Mouse (Mus musculus) heart, postnatal 10 days (tissue): ENCODE results near the gene Paxip1. TPM values are rescaled to one million over a fixed set of nuclear protein-coding genes. Genes with fewer than 3 reads are reported as not detected.
A peak's percentile ranks its signal among the peaks of the same experiment; 100 is the strongest.

ENCODE experiments used
- DNase-seq, 2 experiments: peaks; one replicate each; pipeline ENCODE4 v3.0.0; 2021
- intact Hi-C: fragments of 180-260 bp; cut with DNase I; formaldehyde crosslinking; loops from one replicate; pipeline ENCODE4 v1.15.1; 2025
- total RNA-seq, 2 experiments: library from RNA; stranded (reverse); gene quantifications; 2 replicates each; pipeline ENCODE4 v1.2.3; 2021

The Paxip1 gene
- 10 to 100 TPM; 20.3 to 20.4 TPM for total RNA-seq

DNA sequence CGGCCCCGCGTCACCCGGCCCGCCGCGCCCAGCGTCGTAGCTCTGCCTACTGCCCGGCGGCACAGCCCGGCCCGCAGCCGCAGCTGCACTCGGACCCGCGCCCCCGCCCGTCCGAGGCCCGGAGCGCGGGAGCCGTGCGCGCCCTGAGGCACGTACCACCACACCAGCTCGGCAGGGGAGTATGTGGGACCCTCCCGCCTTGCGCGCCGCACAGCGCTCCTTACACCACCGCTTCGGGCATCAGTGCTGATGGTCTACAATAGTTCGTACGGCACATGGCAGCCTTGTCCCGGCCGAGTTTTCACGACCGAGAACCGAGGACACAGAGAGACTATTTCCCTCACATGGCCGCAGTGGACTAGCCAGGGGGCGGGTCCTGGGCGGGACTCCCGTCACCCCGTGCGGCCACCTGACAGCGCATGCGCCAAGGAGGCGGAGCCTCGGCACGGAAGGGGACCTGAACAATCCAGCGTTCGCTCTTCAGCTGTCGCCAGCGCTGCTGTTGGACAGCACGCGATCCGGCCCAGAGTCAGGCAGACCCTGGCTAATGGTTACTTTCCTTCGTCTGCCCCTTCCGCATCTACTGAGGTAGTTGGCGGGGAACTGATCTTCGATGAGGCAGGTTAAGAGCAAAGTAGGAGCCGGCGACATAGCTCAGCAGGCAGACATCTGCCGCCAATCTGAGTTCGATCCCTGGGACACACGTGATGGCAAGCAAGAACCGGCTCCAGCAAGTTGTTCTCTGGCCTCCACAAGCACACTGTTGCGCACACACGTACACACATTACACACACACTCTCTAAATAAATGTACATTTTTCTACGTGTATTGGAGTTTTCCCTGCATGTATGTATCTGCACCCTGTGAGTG is at the start of gene Paxip1:
Gene Paxip1, minus strand, starts transcription at position 389 of the 870 bp plus-strand sequence.
- intact Hi-C loops, result loop anchor here (5.0 kb wide), 1 partner anchor 301 kb away; no protein-coding TSS in a partner anchor
- peak; percentile 98 for DNase-seq

DNA sequence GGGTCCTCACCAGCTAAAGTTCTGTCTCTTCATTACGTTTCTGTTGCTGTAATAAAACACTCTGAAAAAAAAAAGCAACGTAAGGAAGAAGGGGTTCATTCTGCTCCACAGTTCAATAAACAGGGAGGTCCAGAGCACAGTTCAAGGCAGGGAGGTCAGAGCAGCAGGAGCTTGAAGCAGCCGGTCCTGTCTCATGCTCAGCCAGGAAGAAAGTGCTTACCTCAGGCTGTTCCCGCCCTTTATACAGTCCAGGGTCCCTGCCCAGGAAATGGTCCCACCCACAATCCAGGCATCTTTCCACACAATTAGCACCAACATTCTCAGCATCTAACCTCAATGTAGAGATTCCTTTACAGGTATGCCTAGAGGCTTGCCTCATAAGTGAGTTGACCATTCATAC is 46.6 kb upstream of the Paxip1 start:
- intact Hi-C loops, result no loop called here

DNA sequence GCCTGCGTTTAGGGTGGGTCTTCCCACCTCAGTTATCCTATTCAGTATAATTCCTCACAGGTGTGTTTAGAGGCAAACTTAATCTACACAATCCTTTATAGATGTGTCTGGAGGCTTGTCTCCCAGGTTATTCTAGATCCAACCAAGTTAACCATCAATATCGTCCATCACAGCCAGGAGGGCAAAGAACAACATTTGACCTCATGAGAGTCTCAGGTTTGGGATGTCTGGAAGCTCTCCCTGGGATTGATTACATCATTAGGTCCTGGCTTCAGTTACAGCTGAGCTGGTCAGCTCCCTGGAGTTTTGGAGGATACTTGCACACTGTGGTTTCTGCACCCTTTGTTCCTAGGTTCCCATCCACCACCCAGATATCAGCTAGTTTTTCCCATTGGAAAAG is 43.6 kb upstream of the Paxip1 start:
- DNase-seq, result no peak
- intact Hi-C loops, result no loop called here

More for the DNA sequence above, 46.6 kb upstream of the Paxip1 start:
- DNase-seq, result no peak

DNA sequence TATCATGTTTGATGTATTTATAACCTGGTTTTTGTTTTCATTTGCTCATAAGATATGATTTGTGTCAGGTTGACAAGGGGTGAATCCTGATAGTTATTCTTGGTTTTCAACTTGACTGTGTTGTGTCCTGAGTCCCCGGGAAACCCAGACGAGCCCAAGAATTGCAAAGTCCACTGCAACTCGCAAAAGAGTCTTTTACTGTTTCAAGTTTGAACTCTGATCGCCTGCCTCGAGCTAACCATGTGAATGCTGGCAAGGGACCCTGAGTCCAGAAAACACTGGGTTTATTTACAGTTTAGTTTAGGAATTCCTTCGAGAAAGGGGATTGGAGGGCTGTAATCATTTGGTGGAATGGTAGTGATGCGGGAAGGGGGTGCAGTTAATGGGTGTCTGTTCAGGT is 36.5 kb upstream of the Paxip1 start:
- DNase-seq, result no peak
- intact Hi-C loops, result no loop called here

DNA sequence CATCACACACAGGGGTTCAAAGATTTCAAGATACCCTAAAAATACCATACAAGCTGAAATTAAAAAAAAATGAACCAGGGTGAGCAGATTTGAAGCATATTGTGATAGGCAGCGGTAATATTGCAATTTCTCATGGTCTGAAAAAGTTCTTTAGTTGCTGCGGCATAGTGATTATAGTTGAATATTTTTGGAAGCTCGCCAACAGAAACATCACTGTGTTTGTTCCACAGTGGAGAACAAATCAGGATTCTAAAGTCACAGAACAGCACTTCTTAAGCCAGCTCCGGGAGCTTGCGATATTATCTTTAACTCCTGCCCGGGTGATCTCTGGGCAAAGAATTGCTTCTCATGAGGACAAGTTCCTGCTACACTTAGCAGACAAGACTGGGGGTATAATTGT is 29.7 kb upstream of the Paxip1 start:
- intact Hi-C loops, result no loop called here
- DNase-seq, result peak in 1 of 2 experiments; percentile 2

DNA sequence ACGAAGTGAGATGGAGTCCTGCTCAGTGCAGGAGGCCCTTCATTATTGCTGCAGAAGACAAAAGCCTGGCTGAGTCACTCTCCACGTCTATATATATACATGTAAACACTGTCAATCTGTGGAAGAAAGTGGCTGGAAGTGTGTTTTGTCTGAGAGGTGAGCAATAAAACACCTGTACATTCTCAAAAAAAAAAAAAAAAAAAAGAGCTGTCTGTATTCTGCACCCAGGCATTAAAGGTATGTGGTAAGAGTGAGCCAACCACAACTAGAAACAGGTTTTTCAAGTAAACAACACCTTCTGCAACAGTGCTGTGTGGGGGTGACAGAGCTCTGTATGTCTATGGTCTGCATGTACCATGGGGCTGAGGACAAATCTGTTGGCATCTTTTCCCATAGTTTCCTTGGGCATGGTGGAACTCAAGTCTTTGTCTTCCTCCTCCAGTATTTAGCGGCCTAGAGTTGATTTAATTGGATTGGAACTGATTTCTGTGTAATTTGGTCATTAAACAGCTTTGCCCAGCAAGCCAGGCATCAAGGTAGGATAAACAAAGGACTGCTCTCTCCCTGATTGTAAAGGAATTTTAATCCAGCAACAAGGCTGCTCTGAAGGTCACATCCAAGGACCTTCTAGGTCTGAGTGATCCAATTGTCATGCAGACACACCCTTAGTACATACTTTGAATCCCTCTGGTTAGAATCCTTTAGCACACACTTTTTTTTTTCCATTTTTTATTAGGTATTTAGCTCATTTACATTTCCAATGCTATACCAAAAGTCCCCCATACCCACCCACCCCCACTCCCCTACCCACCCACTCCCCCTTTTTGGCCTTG is 27.6 kb upstream of the Paxip1 start:
- DNase-seq, result no peak
- intact Hi-C loops, result no loop called here

DNA sequence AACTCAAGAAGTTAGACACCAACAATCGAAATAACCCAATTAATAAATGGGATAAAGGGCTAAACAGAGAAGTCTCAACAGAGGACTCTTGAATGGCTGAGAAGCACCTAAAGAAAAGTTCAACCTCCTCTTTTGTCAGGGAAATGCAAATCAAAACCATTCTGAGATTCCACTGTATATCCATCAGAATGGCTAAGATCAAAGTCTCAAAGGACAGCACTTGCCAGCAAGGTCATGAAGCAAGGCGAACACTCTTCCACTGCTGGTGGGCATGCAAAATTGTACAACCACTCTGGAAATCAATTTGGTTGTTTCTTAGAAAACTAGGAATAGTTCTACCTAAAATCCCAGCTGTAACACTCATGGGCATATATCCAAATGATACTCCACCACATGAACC is 22.8 kb upstream of the Paxip1 start:
- intact Hi-C loops, result no loop called here

DNA sequence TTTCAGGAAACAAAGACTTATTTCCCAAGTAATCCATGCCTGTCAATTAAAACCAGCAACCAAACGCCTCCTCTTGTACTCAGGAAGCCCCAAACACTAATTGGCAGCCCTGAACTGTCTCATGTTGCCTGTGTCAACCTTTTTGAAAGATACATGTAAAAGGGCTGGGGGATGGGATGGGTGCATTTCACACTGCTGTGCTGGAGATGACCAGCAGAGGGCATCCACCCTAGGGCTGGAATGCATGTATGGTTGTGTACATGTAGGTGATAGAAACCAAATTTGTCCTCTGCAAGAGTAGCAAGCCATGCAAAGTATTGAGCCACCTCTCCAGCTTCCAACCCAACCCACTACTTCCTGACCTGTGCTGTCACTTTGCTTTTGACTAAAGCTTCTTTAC is 2.4 kb upstream of the Paxip1 start:
- intact Hi-C loops, result loop anchor here (5.0 kb wide), 1 partner anchor 298 kb away; no protein-coding TSS in a partner anchor

More for the DNA sequence above, 22.8 kb upstream of the Paxip1 start:
- DNase-seq, result no peak

DNA sequence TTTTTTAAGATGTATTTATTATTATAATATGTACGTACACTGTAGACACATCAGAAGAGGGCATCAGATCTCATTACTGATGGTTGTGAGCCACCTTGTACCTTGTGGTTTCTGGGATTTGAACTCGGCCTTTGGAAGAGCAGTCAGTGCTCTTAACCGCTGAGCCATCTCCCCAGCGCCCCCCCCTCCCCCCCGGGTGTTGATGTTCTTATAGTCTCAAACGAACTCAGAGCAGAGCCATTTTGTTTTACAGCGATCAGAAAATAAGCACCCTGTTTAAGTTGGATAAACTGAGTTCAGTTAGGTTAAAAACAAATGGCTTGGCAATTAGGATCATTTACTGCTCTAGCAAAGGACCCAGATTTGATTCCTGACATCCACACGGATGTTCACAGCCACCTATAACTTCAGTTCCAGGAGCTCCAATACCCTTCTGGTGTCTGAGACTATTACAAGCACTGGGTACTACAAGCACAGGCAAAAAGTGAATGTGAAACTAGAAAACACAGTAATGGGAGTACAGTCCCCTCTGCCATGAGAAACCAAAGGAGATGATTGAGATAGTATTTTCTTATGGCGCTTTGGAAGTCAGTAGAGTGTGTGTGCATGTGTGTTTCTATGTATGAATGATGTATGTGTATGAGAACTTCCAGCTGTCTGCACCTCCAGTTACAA is 1.2 kb upstream of the Paxip1 start:
- intact Hi-C loops, result loop anchor here (5.0 kb wide), 1 partner anchor 300 kb away; no protein-coding TSS in a partner anchor
- no peak for DNase-seq

More for the DNA sequence above, 2.4 kb upstream of the Paxip1 start:
- peak; percentile 67 to 77 for DNase-seq

DNA sequence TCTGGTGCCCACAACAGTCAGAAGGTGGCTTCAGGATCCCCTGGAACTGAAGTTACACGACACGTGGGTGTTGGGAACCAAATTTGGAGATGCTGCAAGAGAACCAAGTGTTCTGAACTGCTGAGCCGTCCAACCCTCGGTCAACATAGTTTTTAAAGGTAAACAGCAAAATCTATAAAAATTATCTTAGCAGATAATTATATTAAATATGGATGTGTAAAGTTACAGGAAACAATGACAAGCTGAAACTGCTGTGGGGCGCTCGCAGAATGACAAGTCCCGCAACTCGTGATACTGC is 631 bp upstream of the Paxip1 start:
- DNase-seq, result no peak
- intact Hi-C loops, result loop anchor here (5.0 kb wide), 1 partner anchor 300 kb away; no protein-coding TSS in a partner anchor

DNA sequence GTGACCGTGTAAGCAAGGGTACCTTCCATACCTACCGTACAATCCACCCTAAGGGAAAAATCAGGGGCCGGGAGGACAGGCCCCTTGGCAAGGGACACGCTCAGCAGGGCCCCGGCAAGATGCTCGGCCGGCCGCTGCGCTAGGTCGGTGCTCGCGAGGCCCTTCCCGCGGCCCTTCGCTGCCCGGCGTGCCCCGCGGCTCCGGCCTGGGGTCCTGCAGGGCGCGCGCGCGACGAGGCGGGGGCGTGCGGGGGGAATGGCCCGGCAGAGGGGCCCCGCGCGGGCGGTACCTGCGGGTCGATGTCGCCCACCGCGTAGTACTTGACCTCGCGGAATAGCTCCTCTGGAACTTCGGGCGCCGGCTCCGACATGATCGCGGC is 592 bp downstream of the Paxip1 start:
- DNase-seq, result peak; percentile 90 to 92
- intact Hi-C loops, result loop anchor here (5.0 kb wide), 1 partner anchor 301 kb away; no protein-coding TSS in a partner anchor

DNA sequence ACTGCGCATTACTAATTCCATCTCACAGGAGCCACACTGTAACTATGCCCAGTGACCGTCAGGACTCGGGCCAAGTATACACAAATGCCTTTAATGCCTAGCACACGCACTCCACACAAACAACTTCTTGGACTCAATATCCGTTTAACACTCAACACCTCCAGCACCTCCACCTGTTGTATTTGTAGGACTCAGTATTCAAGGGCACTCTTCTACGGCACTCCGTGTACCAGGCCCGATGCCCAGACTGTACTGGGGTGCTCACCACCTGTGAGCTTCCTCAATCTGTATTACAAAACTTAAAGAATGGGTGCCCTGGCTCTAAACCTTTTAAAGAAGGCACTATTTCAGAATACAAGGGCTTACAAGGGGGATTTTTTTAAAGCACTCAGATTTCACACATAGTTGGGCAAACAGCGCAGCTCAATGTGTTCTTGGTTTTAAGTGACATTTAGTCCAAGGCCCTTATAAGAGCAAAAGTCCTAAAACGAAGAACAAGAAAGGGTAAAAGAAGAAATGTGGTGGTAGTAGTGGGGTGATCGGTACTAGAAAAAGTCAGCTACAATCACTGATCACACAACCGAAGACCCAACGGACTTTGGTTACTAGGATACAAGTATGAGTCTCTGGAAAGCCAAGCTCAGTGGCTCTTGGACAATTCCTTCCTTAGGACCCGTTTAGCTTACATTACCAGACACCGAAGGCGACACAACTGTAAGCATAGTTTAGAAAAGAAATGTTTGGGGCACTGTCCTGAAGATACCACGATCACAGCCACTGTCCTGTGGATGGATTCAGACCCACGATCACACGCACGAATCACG is 1.2 kb downstream of the Paxip1 start:
- DNase-seq, result peak; percentile 4 to 21
- intact Hi-C loops, result loop anchor here (5.0 kb wide), 1 partner anchor 302 kb away; no protein-coding TSS in a partner anchor

DNA sequence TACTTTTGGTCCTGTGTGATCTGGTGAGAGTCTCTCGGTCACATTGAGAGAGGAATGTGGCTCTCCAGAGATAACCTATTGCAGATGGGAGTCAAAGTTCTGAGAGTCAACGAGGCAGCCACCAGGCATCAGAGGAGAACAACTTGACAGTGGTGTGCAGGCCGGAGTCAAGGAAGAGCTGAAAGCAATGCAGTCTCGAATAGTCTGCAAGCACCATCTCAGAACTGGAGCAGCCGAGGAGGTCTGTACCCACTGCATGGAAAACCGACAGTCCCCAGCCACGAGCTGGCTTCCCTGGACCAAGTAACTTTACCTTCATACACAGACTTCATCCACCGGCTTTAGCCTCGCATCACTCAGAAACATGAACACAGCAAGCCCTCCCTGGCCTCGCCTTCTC is 1.9 kb downstream of the Paxip1 start:
- intact Hi-C loops, result no loop called here
- DNase-seq, result no peak

DNA sequence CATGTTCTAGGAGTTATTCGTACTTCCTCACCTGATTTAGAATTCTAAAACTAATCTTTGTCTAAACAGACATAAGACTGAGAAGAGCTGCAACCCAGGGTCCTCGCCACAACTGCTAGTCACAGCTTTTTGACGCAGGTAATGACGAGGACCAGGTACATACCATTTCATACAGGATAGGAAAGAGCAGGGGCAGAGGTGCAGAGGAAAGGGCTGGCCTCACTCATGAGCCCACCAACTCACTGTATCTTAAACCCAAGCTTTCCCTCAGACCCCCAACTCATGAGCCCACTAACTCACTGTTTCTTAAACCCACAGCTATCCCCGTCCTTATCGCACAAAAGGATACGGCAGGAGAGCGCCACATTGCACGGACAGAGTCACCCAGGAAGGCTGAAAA is 8.1 kb downstream of the Paxip1 start:
- DNase-seq, result no peak
- intact Hi-C loops, result no loop called here

DNA sequence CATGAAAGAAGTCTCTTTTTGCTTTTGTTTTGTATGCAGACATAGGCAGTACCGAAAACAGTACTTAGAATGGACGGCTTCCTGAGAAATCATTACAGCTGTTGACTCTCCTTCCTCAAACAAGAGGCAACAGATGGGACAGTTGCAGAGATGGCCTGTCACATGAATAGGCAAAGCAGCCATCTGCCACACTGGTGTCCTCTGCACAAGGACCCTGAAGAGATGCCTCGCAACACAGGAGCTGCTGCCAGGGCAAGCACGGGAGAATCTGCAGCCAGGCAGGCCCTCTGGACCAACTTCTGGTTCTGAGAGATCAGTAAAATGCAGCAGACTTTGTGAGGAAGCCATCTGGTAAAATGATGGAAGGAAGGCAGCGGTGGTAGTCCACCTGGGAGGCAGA is 23.5 kb downstream of the Paxip1 start:
- no peak for DNase-seq
- intact Hi-C loops, result no loop called here

DNA sequence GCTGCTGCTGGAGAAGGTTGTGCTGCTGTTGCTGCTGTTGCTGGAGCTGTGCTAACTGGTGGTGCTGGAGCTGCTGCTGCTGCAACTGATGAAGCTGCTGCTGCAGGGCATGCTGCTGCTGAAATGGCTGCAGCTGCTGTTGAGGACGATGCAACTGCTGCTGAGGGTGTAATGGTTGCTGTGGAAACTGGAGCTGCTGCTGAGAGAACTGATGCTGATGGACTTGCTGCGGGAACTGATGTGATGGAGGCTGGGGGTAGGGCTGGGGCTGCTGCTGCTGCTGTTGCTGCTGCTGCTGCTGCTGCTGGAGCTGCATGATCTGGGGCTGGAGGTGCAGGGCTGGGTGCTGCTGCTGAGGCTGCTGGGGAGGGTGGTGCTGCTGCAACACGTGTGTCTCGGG is 25.7 kb downstream of the Paxip1 start:
- DNase-seq, result no peak
- intact Hi-C loops, result no loop called here

DNA sequence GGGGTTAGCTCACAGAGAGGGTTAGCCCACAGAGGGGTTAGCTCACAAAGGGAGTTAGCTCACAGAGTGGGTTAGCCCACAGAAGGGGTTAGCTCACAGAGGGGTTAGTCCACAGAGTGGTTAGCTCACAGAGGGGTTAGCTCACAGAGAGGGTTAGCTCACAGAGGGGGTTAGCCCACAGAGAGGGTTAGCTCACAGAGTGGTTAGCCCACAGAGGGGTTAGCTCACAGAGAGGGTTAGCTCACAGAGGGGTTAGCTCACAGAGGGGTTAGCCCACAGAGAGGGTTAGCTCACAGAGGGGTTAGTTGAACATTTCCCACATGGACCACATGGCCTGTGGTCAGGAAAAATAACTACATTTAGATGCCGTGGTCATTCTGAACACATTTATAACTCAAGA is 46.5 kb downstream of the Paxip1 start:
- intact Hi-C loops, result no loop called here

DNA sequence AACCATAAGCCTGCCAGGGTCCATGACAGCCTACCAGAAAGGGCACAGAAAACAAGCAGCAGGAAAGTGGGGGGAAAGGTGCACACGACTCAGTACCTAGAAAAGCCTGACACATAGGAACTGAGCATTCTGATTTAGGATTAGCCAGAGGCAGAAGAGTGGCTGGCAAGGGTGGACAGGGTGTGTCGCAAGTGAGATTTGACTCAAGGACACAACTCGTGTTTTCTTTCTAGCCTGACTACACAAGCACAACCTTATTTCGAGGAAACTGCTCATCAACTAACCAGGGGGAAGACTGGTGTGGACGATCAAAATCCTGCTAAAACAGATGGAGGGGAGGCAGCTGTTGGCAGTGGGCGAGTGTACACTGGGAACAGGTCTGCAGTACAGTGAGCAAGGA is 52.3 kb downstream of the Paxip1 start:
- DNase-seq, result no peak

More for the DNA sequence above, 46.5 kb downstream of the Paxip1 start:
- DNase-seq, result no peak

DNA sequence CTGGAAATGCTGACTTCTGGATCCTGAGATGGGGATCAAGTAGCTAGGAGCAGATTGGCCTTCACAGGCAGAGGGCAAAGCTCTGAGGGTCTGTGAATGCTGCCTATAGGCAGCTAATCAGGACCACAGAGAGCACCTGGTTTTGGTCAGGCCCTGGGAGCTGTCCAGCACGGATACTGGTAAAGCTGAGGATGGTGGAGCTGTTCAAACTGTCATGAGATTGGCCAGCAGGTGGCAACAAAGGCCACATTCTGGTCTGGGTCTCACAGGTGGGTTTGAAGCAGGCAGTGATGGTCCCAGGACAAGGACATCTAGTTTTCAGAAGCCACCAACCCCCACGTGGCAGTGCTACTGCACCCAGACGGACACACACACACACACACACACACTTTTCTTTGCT is 54.3 kb downstream of the Paxip1 start:
- intact Hi-C loops, result loop anchor here (5.0 kb wide), 1 partner anchor 355 kb away; no protein-coding TSS in a partner anchor
- peak; percentile 70 to 74 for DNase-seq

More for the DNA sequence above, 52.3 kb downstream of the Paxip1 start:
- intact Hi-C loops, result loop anchor here (5.0 kb wide), 1 partner anchor 353 kb away; no protein-coding TSS in a partner anchor
